Mouse (Mus musculus) c-Kit-positive CD71-positive TER-119-negative erythroid progenitor cells, embryonic 14.5 days (primary cell): ENCODE results near the gene Mgat4a.
A peak's percentile ranks its signal among the peaks of the same experiment; 100 is the strongest.

Experiments
- DNase-seq: peaks from one replicate; pipeline ENCODE4 v3.0.0-alpha.2; 2013; ENCODE audit warnings: low read depth

The Mgat4a gene

GRCm38 (mm10) chr1:37464878-37465452 lies 75.9 kb downstream of the Mgat4a start:
- DNase-seq, result no peak

- DNase-seq, result no peak
Observed at GRCm38 (mm10) chr1:37457546-37457945, 83.3 kb downstream of the Mgat4a start.

DNA sequence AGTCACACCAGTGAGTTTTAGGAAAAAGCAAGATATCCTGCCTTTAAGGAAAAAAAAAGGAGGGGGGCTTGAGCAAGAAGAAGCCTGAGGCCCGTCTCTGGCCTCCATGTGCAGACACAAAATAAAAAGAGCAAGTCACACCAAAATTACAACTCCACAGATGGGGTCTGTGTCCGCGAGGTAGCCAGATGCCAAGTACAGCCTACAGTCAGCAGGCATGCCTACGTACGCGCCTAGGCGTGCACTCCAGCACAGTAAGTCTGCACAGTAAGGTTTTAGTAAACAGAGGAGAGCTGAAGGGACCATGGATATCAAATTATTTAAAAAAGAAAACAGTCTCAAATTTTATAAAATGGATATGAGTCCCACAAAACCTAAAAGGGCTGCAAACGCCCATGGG lies 89.5 kb downstream of the Mgat4a start:
- no peak for DNase-seq

DNA sequence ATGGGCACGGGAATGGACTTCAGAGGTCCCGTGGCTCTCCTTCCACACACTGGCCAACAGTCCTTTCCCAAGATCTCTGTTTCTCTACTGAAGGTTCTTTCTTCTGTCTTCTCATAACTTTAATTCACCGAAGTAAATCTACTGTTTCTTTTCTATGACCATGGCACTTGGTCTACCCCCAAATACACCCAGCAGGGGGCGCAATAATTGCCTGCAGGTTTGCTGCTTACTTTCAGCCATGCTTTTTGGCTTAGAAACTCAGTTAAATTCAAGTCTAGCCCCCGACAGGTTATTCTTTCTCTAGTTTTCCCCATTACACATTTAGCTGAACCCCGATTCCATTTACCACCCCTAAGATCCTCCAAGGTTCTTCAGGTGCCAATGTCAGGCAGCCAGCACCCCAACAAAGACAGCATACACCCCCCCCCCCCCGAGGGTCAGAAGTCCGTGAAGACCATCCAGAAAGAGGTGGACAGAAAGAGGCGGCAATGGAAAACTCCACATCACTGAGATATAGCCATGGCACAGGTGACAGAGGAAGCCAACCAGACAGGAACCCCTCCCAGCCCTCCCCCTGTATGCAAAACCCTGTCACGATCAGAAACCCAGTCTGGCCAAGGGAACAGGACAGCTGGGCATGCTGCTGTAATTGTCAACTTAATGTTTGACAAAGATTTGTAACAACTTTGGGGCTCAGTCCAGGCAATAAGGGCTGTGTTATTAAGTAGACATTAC lies 92.3 kb downstream of the Mgat4a start:
- DNase-seq, result no peak

- DNase-seq, result no peak
Observed at GRCm38 (mm10) chr1:37442848-37443835, 97.7 kb downstream of the Mgat4a start.

GRCm38 (mm10) chr1:37436419-37436818 lies 104.4 kb downstream of the Mgat4a start:
- DNase-seq, result no peak

DNA sequence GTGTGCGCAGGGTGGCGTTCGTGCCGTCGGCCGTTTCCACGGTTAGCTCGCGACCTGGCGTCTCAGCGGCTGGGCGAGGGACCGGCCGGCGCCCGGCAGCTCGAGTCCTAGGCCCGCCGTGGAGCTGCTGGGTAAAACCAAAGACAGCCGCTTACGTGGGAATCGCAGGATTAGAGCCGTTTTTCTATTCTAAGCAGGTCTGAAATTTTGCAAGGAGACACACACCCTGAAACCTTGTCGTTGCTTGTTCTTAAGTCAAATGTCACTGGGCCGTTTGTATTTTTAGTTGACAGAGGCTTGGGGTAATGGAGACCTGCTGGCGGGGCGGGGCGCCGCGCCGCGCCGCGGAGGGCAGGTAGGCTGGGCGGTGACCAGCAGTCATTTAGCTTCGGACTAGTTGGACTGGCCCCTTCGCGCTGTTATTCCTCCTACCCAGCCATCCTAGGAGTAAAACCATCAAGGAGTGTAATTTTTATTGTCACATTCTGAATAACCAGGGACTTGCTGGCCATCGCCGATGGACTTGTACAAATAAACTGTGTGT lies 110.4 kb downstream of the Mgat4a start:
- no peak for DNase-seq

- peak; percentile 93 for DNase-seq
Observed at GRCm38 (mm10) chr1:37429366-37430296, 111.2 kb downstream of the Mgat4a start, which contains the start of the genes Coa5 and Unc50. Gene Coa5 (minus strand): TSS chr1:37430103. Gene Unc50 (plus strand): TSS chr1:37430139.

GRCm38 (mm10) chr1:37428911-37429310 lies 111.9 kb downstream of the Mgat4a start:
- DNase-seq, result no peak

GRCm38 (mm10) chr1:37427144-37427875 lies 113.5 kb downstream of the Mgat4a start:
- DNase-seq, result no peak

GRCm38 (mm10) chr1:37419420-37419819 lies 121.4 kb downstream of the Mgat4a start:
- no peak for DNase-seq

DNA sequence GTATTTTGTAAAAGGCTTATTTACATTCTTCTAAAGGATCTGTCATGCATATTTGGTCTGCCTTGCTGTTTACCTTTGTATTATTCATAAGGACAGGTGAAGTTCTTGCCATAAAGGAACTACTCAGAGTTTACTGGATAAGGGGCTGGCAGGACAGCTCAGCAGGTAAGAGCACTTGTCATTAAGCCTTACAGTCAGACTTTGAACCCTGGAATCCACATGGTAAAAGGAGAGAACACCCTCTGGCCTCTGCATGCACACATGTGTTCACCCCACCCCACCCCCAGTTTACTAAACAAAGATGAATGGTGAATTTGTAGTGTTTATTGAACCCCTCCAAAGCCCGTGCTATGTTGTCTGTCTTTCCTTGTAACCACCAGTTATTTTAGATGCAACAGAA lies 125.4 kb downstream of the Mgat4a start:
- no peak for DNase-seq

- no peak for DNase-seq
Observed at GRCm38 (mm10) chr1:37409647-37410046, 131.2 kb downstream of the Mgat4a start.

DNA sequence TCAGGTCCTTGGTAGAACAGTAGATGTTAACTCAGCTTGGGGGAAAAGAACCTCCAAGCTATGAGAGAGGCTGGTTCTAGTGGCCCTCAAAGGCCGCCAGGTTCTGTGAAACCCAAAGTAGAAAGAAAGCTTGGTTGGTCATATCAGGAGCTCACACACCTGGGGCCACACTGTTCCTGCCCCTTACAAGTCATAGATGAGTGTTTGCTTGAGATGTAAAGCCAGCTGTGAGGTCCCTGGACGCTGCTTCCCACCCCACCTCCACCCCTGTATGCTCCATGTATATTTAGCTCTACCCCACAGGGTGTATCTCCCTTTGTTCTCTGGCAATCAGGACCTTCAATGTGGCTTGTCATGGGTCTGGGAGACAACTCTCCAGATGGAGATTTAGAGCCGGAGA lies 132.1 kb downstream of the Mgat4a start:
- no peak for DNase-seq

GRCm38 (mm10) chr1:37408059-37408458 lies 132.8 kb downstream of the Mgat4a start:
- no peak for DNase-seq

- no peak for DNase-seq
Observed at GRCm38 (mm10) chr1:37407228-37407627, 133.6 kb downstream of the Mgat4a start.

- DNase-seq, result no peak
Observed at GRCm38 (mm10) chr1:37405137-37405536, 135.7 kb downstream of the Mgat4a start.

DNA sequence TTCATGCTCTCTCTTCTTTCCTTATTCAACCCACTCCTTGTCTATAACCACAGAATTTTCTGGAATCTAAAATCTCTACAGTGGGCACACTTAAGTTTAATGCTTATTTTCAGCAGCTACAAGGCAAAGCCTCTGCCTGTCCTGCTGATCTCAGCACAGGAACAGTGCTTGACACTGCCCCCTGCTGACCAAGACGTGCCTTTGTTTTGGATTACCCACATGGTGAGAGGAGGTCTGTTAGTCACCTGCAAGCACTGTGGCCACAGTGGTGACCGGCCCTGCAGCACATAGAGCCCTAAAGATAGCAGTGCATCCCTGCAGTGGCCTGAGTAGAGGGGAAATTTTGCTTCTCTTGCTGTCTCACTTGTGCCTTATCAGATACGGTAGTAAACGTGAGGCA lies 139.1 kb downstream of the Mgat4a start:
- DNase-seq, result peak; percentile 30

- DNase-seq, result no peak
Observed at GRCm38 (mm10) chr1:37399734-37400133, 141.1 kb downstream of the Mgat4a start.

GRCm38 (mm10) chr1:37398961-37399360 lies 141.9 kb downstream of the Mgat4a start:
- no peak for DNase-seq
